Mouse (Mus musculus) midbrain, embryonic 11.5 days (tissue): ENCODE measurements around the gene Slc34a3. TPM values are rescaled to one million over a fixed set of nuclear protein-coding genes. Genes with fewer than 3 reads are reported as not detected.
A peak's percentile ranks its signal among the peaks of the same experiment; 100 is the strongest.

Experiments used
- ATAC-seq: fragments of 200-750 bp; cut with Nextera tagmentation; 2 replicates; pipeline ENCODE4 v1.8.0; 2017; ENCODE audit warnings: moderate TSS enrichment, moderate library complexity; ENCODE audit not compliant: low FRiP score
- DNase-seq: peaks from one replicate; pipeline ENCODE4 v3.0.0; 2015; ENCODE audit warnings: low spot score; ENCODE audit errors: missing footprints
- H3K27ac ChIP-seq: fragments of 300-500 bp; sonication (generic); 2 replicates; pipeline ENCODE4 v1.5.1; 2014; ENCODE audit warnings: low read depth, low read length
- H3K27me3 ChIP-seq: fragments of 300-500 bp; sonication (generic); 2 replicates; pipeline ENCODE4 v1.6.1; 2014; ENCODE audit warnings: mild to moderate bottlenecking, low read length, moderate library complexity, mixed read lengths; ENCODE audit not compliant: control insufficient read depth, insufficient read depth
- H3K36me3 ChIP-seq: fragments of 300-500 bp; sonication (generic); 2 replicates; pipeline ENCODE4 v1.6.1; 2014; ENCODE audit warnings: mild to moderate bottlenecking, low read length, moderate library complexity, mixed read lengths; ENCODE audit not compliant: control insufficient read depth, insufficient read depth
- H3K4me1 ChIP-seq: fragments of 300-500 bp; sonication (generic); 2 replicates; pipeline ENCODE4 v1.6.1; 2014; ENCODE audit warnings: low read length; ENCODE audit not compliant: control insufficient read depth, insufficient read depth
- H3K4me2 ChIP-seq: fragments of 300-500 bp; sonication (generic); 2 replicates; pipeline ENCODE4 v1.6.1; 2014; ENCODE audit warnings: mild to moderate bottlenecking, moderate library complexity
- H3K4me3 ChIP-seq: fragments of 300-500 bp; sonication (generic); 2 replicates; pipeline ENCODE4 v1.5.1; 2014; ENCODE audit warnings: low read depth, low read length
- H3K9ac ChIP-seq: fragments of 300-500 bp; sonication (generic); 2 replicates; pipeline ENCODE4 v1.6.1; 2014; ENCODE audit warnings: low read length
- H3K9me3 ChIP-seq: fragments of 300-500 bp; sonication (generic); 2 replicates; pipeline ENCODE4 v1.6.1; 2016; ENCODE audit warnings: low read length; ENCODE audit not compliant: control insufficient read depth
- WGBS: fragments of 180-500 bp; shearing (Covaris S2); extraction: QIAGEN DNeasy Blood & Tissue Kit; methylation state at CpG from one replicate; pipeline ENCODE4 v1.1.7; 2014; 5-methylcytosine and 5-hydroxymethylcytosine counted together
- polyA plus RNA-seq: library from polyadenylated mRNA; unstranded; fragments of >200 nt; fragmentation: Nextera tagmentation; extraction: Ambion mirVana; gene quantifications from 2 replicates; pipeline ENCODE4 v1.2.1, GENCODE M21; 2014

The Slc34a3 gene
- polyA plus RNA-seq, 1 experiment from 2014 or later = not detected

DNA sequence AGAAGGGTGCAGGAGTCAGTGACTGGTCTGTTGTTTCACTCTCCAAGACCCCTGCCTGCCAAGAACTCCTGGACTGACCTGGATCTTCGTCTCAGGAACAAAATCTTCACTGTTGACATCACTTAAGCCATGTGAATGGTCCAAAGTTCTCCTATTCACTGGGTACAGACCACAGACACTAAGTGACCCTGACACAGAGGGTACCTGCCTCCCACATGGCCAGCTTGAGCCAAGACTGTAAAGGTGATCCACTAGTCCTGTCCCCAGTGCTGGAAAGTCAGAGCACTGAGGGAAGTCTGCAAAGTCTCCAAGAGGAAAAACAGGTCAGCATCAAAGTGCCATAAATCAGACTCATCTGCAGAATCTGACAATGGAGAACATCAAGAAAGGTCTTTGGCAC, 26.6 kb downstream of the Slc34a3 start:
- WGBS = 83% methylated on average over 1 of the region's 1 CpGs
- H3K4me1 ChIP-seq = peaks cover 15% of the 10 kb centered on the region
- H3K27me3 ChIP-seq = no peaks in the 10 kb centered on the region
- ATAC-seq (no peak), DNase-seq (peak; percentile 10)
- H3K4me2 ChIP-seq = no peak overlapping the region
- H3K9me3 ChIP-seq = no peaks in the 10 kb centered on the region
- H3K4me3 ChIP-seq = no peak overlapping the region
- H3K9ac ChIP-seq = no peak overlapping the region
- H3K36me3 ChIP-seq = peaks cover 9% of the 10 kb centered on the region; the same call in 1 of the 2 replicates
- H3K27ac ChIP-seq = no peak overlapping the region

DNA sequence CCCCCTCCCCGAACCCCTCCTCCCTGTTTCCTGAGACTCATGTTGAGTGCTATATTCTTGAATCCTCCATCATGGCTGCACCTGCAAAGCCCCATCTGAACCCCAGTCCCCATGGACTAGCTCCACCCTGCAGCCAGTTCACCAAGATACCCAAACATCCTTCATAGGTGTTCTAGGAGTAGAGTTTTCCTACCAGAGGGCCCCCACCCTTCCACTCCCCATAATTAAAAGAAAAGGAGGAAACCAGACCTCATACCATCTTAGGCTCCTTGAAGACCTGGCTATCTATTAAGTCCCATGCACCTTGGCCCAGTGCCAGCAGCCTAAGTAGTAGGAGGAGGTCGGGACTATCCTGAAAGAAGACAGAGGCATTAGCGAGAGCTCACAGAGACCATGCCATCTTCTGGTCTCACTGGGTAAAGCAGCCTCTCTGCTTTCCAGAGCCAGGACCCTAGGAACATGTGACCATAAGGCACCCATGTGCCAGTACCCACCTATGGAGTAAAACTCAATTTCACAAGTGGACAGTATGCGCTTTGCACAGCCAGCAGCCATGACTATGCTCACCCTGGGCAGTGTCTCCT, 30.4 kb downstream of the Slc34a3 start:
- H3K9ac ChIP-seq = no peak overlapping the region
- H3K4me3 ChIP-seq = no peak overlapping the region
- H3K4me1 ChIP-seq = no peaks in the 10 kb centered on the region
- peaks cover 25% of the 10 kb centered on the region for H3K36me3 ChIP-seq
- H3K27me3 ChIP-seq = no peaks in the 10 kb centered on the region
- WGBS = 68% methylated on average over 4 of the region's 4 CpGs
- ATAC-seq (0 out of 2 replicates have a peak, but pooled peaks have one; percentile 19), DNase-seq (peak; percentile 56)
- no peaks in the 10 kb centered on the region for H3K9me3 ChIP-seq
- H3K4me2 ChIP-seq = no peak overlapping the region
- H3K27ac ChIP-seq = no peak overlapping the region

DNA sequence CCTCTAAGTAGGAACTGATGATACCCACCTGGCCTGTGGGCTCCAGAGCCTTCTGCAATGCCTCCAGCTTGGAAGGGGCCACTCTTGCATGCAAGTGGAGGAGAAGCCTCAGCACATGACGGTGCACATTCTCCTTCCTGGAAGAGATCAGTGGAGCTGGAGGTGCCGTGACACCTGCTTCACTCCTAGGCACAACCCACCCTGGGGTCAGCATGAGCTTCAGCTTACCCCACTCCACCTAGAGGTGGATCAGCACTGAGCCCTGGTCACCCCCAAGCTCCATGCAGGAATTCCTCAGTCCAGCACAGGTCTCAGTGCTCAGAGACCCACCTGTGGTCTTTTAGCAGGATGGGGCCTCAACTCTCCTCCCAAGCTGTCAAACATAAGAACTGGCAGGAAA, 33.5 kb downstream of the Slc34a3 start:
- Histone ChIP-seq H3K36me3 (peaks cover 25% of the 10 kb centered on the region), H3K27ac (no peak overlapping the region), H3K27me3 (peaks cover 11% of the 10 kb centered on the region), H3K4me1 (no peaks in the 10 kb centered on the region), H3K4me2 (no peak overlapping the region), H3K9me3 (no peaks in the 10 kb centered on the region), H3K4me3 (no peak overlapping the region), H3K9ac (no peak overlapping the region)
- ATAC-seq = no peak
- no peak for DNase-seq
- WGBS = 96% methylated on average over 2 of the region's 2 CpGs

DNA sequence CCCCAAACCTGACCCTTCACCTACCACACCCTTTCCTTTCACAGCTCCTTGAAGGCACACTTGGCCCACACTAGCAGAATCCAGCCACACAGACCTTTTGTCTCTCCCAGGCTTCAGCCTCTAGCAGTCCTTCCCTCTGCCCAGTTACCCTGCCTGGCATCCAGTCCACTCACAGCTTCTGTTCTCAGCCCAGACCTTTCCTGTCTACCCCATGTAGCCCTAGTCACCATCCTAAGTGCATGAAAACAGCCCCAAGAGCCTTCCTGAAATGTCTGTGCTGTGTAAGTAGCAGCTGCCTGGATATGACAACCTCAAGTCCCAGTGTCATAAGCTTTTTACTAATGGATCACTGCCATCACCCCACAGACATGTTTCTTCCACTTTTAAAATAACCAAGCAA, 36.2 kb downstream of the Slc34a3 start:
- Histone ChIP-seq H3K9ac (no peak overlapping the region), H3K4me1 (peaks cover 5% of the 10 kb centered on the region; the same call in 1 of the 2 replicates), H3K27ac (no peak overlapping the region), H3K36me3 (peaks cover 20% of the 10 kb centered on the region), H3K4me2 (no peak overlapping the region), H3K4me3 (no peak overlapping the region), H3K27me3 (peaks cover 29% of the 10 kb centered on the region), H3K9me3 (no peaks in the 10 kb centered on the region)
- ATAC-seq = no peak
- DNase-seq = no peak

DNA sequence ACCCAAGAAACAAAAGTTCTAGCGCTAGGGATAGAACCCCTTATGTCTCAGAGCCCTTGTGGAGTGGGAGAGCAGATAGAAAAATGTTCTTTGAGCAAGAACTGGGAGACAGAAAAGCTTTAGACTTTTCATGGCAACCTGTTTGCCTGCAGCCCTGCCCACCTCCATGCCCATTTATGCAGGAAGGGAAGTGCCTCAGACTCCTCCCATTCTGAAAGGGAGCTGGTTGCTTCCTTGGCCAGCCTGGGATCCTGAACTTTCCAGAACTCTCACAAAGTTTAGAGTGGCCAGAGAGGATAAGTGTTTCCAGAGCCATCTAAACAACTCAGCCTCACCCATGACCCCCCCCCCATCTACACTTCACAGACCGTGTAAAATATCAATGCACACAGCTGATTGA, 37.0 kb downstream of the Slc34a3 start:
- H3K9ac ChIP-seq = no peak overlapping the region
- H3K36me3 ChIP-seq = peaks cover 15% of the 10 kb centered on the region
- DNase-seq (peak; percentile 77), ATAC-seq (no peak)
- no peak overlapping the region for H3K4me3 ChIP-seq
- H3K27ac ChIP-seq = no peak overlapping the region
- H3K4me2 ChIP-seq = no peak overlapping the region
- no peaks in the 10 kb centered on the region for H3K9me3 ChIP-seq
- peaks cover 5% of the 10 kb centered on the region; the same call in 1 of the 2 replicates for H3K4me1 ChIP-seq
- peaks cover 29% of the 10 kb centered on the region for H3K27me3 ChIP-seq
- 16% methylated on average over 2 of the region's 2 CpGs for WGBS

DNA sequence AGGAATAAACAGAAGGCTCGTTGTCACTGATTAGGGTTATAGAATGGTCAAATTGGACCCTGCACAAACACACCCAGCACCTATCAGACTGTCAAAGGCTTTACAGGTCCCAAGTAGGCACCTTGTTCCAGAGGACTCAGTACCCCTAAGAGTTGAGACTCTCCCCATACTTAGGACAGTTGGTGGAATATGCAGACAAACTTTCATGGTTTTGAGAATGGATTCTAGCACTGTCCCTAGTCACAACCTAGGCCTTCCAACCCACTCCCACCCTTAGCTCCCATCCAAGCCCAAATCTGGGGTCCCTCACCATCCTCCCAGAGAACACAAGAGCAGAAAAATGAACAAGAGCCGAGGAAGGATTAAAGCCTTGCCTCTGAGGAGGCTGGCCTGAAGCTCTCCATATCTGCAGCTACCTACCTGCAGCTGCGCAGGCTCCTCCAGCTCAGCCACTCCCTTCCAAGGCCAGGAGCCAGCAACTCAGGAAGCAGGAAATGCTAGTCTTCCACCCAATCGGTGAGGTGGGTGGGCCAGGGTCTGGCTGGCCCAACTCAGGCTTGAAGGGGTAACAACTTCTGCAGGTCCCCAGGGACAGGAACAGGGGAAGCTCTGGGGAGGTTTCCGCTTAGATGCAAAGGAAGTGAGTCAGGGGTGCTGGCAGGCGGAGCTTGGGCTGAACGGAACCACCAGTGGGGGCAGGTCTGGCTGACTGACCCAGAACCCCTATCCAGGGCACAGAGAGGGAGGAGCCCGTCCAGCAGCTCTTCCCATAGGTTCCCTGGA, 37.8 kb downstream of the Slc34a3 start, which contains the start of gene Tor4a:
Gene Tor4a, minus strand, starts transcription at position 715 of the 783 bp plus-strand sequence.
- Histone ChIP-seq H3K9ac (no peak within 1 kb of the TSS), H3K4me3 (peak within 1 kb of the TSS; percentile 9), H3K4me1 (peaks cover 5% of the 10 kb centered on the region; the same call in 1 of the 2 replicates), H3K9me3 (no peaks in the 10 kb centered on the region), H3K27ac (no peak within 1 kb of the TSS), H3K27me3 (peaks cover 29% of the 10 kb centered on the region), H3K4me2 (no peak within 1 kb of the TSS; the same call in 1 of the 2 replicates), H3K36me3 (peaks cover 15% of the 10 kb centered on the region)
- WGBS = 15% methylated on average over 8 of the region's 8 CpGs
- ATAC-seq = no peak
- peak; percentile 82 for DNase-seq

DNA sequence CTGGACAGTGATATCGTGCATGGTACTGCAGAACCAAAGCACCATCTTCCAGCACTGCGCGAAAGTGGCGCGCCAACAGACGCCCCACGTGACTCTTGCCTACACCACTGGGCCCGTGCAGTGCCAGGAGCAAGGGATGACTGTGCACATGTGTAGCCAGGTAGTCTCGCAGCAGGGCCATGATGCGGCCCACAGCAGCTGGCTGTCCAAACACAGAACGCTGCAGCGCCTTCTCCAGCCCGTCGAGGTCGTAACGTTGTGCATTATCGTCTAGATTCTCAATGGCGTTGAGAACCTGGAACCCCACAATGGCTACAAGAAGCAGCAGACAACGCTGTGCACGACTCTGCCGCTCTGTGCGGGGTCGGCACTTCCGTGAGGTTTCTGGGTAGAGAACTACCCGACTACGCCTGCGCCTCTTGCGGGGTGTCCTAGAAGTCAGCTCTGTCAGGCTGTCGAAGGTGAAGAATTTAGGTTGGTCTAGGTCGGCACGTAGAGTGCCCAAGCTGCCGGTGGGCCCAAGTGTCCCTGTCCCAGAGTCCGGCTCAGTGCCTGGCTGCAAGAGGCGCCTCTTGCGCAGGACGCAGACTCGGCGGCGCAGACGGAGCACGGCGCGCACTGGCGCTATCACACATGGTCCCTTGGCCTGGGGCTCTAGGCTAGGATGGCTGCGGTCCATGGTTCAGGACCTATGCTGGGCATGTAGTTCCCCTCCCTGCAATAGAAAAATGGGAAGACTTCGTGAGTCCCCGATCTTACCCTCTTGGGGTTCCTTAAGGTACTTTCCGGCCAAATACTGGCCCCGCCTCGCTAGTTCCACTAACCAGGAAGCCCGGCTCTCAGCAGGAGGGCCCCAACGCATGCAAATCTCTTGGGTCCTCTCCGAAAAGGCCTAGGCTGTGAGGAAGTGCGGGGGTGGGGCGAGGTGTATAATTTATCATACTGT, 38.7 kb downstream of the Slc34a3 start:
- Histone ChIP-seq H3K9me3 (no peaks in the 10 kb centered on the region), H3K4me1 (peaks cover 5% of the 10 kb centered on the region; the same call in 1 of the 2 replicates), H3K36me3 (peaks cover 8% of the 10 kb centered on the region), H3K9ac (no peak overlapping the region), H3K4me2 (peak overlapping the region; percentile 7; the same call in 1 of the 2 replicates), H3K4me3 (peak overlapping the region; percentile 9), H3K27ac (no peak overlapping the region), H3K27me3 (peaks cover 29% of the 10 kb centered on the region)
- ATAC-seq = no peak
- WGBS = 20% methylated on average over 55 of the region's 55 CpGs
- peak; percentile 85 for DNase-seq

DNA sequence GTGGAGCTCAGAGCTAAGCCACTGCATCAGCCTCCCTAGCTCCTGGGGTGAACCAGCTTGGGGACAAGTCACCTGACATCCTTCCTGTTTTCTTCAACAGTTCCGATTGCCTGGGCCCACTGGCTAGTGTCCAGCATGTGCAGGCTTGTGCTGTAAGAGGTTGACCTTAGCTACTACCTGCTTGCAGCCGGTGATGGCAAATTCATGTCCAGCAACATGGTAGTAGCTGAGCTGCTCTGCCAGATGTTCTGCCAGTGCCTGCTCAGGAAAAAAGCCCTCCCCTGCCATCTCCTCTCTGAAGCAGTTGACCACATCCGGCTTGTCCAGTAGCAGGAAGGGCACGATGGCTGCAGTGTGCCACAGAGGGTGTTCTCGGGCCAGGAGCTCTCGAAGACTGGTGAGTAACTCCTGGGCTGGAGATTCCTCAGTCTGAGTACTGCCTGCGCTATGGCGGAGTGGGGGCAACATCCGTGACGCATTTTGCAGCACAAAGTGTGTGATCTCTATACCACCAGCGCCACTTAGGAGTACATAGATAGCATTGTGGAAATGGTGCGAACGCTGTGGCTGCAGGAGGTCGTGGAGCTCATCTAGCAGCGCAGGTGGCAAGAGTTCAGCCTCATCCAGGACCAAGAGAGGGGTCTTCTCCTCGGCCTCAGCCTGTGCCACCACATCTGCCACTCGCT, 39.5 kb downstream of the Slc34a3 start:
- 88% methylated on average over 17 of the region's 17 CpGs for WGBS
- DNase-seq (peak; percentile 66), ATAC-seq (no peak)
- peaks cover 5% of the 10 kb centered on the region; the same call in 1 of the 2 replicates for H3K4me1 ChIP-seq
- no peaks in the 10 kb centered on the region; the same call in 1 of the 2 replicates for H3K36me3 ChIP-seq
- peaks cover 29% of the 10 kb centered on the region for H3K27me3 ChIP-seq
- H3K4me3 ChIP-seq = no peak overlapping the region
- no peak overlapping the region for H3K4me2 ChIP-seq
- no peak overlapping the region for H3K9ac ChIP-seq
- no peak overlapping the region for H3K27ac ChIP-seq
- H3K9me3 ChIP-seq = no peaks in the 10 kb centered on the region
